Mouse (Mus musculus) c-Kit-positive CD71-negative TER-119-negative erythroid progenitor cells, embryonic 14.5 days (primary cell): ENCODE results near the gene Thsd7a.

Experiments used
- DNase-seq: peaks from one replicate; pipeline ENCODE4 v3.0.0-alpha.2; 2013; ENCODE audit warnings: low read depth

Thsd7a gene

GRCm38 (mm10) chr6:12503867-12504266, 245.3 kb downstream of the Thsd7a start:
- no peak for DNase-seq

DNA sequence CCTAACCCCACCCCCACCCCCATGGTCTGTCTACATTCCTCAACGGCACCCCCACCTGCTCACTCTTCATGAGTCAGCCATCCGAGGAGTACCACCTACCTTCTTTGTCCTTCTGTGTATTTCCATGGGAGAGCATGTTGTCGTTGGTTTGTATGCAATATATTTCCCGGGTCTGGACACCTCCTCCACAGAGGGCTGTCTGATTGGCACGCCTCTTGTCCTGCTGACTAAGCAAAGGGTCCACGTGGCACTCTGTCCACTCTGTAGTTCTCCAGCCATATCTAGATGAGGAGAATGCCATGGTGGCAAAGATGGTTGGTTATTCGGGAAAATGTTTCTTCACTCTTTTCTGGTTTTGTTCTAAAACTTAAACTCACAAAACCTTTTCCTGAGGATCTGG, 248.3 kb downstream of the Thsd7a start:
- DNase-seq = no peak

GRCm38 (mm10) chr6:12499866-12500265, 249.3 kb downstream of the Thsd7a start:
- DNase-seq = no peak

DNA sequence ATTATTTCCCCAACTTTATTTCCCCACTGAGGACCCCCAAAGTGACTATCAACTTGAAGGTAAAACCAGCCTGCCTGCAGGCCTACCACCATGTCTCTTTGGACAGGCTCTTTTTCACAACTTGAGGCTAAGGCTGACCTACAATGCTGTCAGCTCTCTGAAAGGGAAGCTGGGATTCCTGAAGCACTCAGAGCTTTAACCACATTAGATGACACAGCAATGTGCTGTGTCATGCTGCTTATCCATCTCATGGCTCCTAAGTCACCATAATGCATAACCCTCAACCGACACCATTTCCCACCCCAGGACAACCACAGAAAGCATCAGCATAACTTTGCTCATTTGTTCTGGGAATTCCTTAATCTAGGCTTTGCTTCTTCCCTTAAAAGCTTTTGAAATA, 255.6 kb downstream of the Thsd7a start:
- no peak for DNase-seq

GRCm38 (mm10) chr6:12488882-12489281, 260.3 kb downstream of the Thsd7a start:
- no peak for DNase-seq

DNA sequence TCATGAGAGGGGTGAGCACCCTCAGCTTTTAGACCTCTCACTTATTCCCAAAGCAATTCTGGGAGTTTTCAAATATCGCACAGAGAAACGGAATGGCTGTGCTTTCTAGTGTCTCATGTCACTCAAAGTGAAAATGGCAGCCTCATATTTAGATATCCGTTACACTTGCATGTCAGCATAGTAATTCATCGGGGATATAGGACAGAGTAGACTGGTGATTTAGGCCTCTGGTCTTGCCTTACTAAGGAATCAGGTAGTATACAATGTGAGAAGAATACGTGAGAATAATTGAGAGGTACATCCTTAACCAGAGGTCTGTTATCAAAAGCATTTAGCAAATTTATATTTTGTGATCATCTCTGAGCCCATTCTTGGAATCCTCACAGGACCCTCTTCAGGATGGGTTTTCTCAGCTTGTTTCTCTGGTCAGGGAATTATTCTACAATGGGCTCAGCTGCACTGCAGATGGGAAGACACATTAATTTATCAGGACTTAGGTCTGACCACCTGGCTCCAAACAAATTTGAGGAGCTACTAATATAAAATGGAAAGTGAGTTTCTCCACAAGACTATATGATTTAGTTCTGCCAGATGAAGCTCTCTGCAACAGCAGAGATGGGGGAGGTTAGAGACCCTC, 267.6 kb downstream of the Thsd7a start:
- DNase-seq = no peak

- no peak for DNase-seq
Measured at GRCm38 (mm10) chr6:12478359-12478758, 270.9 kb downstream of the Thsd7a start.

GRCm38 (mm10) chr6:12470935-12471334, 278.3 kb downstream of the Thsd7a start:
- no peak for DNase-seq

- no peak for DNase-seq
Measured at GRCm38 (mm10) chr6:12467339-12468124, 281.7 kb downstream of the Thsd7a start.

- no peak for DNase-seq
Measured at GRCm38 (mm10) chr6:12458841-12459240, 290.4 kb downstream of the Thsd7a start.

DNA sequence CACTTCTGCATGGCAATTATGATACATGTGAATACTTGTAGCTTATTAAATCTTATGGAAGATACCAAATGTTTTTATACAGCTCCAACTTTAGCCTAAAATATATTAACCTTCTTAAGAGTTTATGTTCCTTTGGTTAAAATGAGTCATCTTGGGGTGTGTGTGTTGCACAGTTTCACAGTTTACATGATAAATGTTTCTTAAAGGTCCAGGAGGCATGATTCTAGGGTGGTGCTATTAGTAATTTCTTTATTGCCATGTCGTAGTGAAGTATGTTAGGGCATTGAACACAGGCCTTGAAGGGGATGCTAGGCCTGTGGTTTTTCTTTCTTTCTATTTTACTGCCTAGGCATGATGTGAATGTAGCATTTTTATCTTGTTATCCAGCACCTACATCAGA, 291.8 kb downstream of the Thsd7a start:
- no peak for DNase-seq

DNA sequence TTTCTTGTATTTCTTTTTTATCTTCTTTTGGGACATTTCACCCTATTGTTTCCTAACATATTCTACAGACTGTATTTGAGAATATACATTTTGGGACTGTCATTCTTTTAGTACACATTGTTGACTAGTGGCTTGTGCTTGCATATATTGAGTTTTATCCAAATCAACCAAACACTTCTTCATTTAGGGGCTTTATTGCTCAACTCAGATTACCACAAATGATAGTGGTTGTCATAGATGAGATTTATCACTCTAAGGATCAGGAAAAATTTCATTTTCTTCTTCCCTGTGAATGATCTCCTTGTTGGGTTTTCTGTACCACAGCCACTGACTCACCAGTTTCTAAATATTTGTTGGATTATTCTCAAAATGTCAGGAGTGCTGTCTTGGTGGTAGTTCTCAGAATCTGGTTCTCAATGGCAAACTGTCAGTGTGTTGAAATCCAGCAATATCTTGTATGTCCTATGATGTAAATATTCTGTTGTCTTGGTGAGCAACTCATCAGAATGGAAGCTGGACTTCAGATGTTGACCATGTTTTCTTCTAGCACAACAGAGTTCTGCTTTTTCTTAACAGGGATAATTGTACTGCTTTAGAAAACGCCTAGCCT, 294.2 kb downstream of the Thsd7a start:
- DNase-seq = no peak

DNA sequence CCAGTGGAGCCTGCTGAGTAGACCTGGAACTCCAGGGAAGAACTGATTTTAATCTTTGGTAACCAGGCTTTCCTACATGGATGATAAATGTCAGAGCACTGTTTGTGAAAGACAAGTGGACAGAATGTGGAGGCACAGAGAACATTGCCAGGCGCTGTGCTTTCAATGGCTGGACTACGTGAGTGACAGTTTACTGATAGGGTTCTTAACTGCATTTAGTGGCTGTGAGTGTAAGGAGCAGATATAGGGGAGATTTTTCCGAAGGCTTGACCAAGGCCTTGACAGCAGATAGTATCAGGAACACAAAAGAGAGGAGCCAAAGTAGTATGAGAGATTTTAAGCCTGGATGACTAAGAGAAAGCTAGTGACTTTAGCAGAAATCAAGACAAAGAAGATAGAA, 295.1 kb downstream of the Thsd7a start:
- no peak for DNase-seq

- DNase-seq = no peak
Measured at GRCm38 (mm10) chr6:12448851-12449250, 300.4 kb downstream of the Thsd7a start.

- DNase-seq = no peak
Measured at GRCm38 (mm10) chr6:12445486-12445885, 303.7 kb downstream of the Thsd7a start.

DNA sequence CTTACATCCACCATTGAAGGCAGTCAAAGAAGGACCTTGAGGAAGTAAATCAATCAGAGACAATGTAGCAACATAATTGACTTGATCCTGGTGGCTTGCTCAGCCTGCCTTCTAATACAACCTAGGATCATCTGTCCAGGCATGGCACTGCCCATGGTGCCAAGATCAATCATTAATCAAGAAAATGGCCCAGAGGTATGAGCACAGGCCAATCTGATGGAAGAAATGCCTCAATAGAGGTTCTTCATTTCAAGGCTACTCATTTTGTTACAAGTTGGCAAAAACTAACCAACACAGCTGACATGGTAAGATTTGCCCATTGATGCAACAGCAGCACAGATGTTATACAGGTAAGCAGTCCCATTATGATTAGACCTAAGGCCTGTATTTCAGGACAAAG, 309.6 kb downstream of the Thsd7a start:
- DNase-seq = no peak

DNA sequence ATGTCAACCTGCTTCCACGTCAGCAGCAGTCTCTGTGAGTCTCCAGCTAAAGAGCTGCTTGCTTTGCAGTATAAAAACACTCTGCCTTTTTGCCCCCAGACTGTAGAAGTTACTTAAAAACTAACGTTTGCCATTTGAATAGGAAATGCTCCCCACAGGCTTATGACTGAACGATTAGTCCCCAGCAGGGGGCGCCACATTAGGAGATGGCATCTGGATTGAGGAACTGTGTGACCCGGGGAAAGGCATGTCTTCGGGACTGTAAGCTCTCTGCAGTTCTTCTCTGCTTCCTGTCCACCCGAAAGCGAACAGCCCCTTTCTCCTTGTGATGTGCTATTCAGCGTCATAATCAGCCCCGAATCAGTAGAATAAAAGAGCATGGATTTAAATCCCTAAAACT, 330.1 kb downstream of the Thsd7a start:
- DNase-seq = no peak

GRCm38 (mm10) chr6:12416976-12417375, 332.2 kb downstream of the Thsd7a start:
- DNase-seq = no peak

DNA sequence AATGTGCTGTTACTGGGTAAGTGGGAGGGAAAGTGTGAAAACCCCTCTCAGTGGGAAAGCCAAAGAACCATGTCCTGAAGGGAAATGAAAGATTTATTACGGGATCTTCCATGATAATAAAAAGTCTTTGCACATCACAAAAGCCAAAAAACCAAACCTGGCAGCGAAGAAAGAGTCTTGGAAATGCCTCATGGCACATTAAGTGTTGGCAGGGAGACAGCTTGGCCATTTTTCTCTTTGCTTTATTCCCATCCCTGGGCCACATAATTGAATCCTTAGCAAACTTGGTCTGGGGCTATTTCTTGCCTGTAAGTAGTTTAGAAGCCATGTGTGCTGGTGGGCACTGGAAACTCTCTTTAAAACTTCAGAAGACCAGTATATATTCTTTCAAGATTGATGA, 344.8 kb downstream of the Thsd7a start:
- no peak for DNase-seq

GRCm38 (mm10) chr6:12402996-12403395, 346.2 kb downstream of the Thsd7a start:
- no peak for DNase-seq

- DNase-seq = no peak
Measured at GRCm38 (mm10) chr6:12397776-12398522, 351.3 kb downstream of the Thsd7a start.

DNA sequence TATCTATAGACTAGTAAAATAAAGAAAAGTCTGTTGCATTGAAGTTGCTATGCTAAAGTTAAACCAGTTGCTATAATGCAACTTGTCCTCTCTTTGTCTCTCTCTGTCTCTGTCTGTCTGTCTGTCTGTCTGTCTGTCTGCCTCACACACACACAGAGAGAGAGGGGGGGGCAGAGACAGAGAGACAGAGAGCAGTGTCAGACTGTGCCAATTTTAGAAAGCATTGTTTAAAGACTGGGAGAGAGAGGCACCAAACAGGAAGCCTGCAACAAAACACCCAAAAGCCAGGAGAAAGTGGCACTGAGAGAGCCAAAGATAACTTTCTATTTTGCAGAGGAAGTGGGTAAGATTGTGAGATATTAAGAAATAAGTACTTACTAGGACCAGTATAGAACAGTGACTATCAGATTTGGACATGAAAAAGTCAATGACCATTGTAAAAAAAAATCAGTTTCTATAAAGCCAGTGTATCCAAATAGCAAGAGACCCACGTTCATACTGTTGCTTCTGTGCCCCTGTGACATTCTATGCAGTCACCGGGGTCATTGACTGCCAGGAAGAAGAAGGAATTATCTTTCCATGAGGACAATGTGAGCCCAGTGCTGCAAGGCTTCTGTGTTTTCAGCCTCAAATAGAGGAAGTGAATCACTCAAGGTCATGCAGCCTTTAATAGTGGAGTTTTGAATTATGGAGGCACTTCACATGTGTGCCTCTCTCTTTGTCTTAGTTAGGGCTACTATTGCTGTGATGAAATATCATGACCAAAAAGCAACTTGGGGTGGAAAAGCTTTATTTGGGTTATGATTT, 355.4 kb downstream of the Thsd7a start:
- no peak for DNase-seq
